Mouse (Mus musculus) olfactory bulb, adult 2 months (tissue): ENCODE data around the gene 4932438H23Rik. TPM values are rescaled to one million over a fixed set of nuclear protein-coding genes. Genes with fewer than 3 reads are reported as not detected.

Experiments used
- H3K27ac ChIP-seq: fragments of 200-500 bp; 2 replicates; pipeline ENCODE4 v1.5.1; 2012; ENCODE audit warnings: low read depth, low read length; ENCODE audit not compliant: insufficient read depth
- H3K4me1 ChIP-seq: fragments of 200-500 bp; 2 replicates; pipeline ENCODE4 v1.6.1; 2012; ENCODE audit warnings: low read length; ENCODE audit not compliant: control insufficient read depth, insufficient read depth
- H3K4me3 ChIP-seq: fragments of 200-500 bp; 2 replicates; pipeline ENCODE4 v1.5.1; 2012; ENCODE audit warnings: mild to moderate bottlenecking, low read depth, low read length, moderate library complexity; ENCODE audit not compliant: insufficient read depth
- CTCF ChIP-seq: fragments of 200-500 bp; IDR thresholded peaks from 2 replicates; pipeline ENCODE4 v1.5.1; 2012; ENCODE audit warnings: low read depth, mild to moderate bottlenecking, low read length, moderate library complexity; ENCODE audit not compliant: insufficient read depth
- POLR2A ChIP-seq: fragments of 200-500 bp; IDR thresholded peaks from 2 replicates; pipeline ENCODE4 v1.6.1; 2012; ENCODE audit warnings: mild to moderate bottlenecking, low read depth, low read length, moderate library complexity; ENCODE audit not compliant: insufficient read depth
- WGBS: fragments of 180-500 bp; shearing (Covaris S2); methylation state at CpG from one replicate; pipeline ENCODE4 v1.1.7; 2018; 5-methylcytosine and 5-hydroxymethylcytosine counted together
- polyA plus RNA-seq: library from polyadenylated mRNA; stranded (reverse); fragments of >200 nt; gene quantifications from 2 replicates; pipeline ENCODE4 v1.2.4, GENCODE M21; 2012; ENCODE audit warnings: low replicate concordance; ENCODE audit not compliant: missing spikeins, insufficient read depth, insufficient read length

The 4932438H23Rik gene
- polyA plus RNA-seq = not detected in 2 replicates

DNA sequence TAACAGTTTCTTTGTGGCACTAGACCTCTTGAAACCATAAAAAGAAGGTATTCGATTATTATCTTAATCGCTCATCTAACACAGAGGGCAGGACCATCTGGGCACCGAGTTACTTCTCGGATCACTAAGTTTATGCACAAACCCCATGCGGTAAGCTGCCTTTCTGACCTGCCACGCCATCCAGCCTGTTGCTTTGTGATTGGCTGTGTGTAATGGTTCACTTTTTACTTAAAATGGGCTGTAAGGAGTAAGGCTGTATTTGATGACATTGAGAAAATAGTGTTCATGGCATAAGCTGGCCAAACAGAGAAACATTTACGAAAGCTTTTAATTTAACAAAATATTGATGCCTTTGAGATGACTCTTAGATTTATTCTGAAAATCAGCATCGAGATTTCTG, at the start of gene 4932438H23Rik:
Gene 4932438H23Rik, minus strand, starts transcription at position 101 of the 400 bp plus-strand sequence.
- H3K4me3 ChIP-seq = no peak within 1 kb of the TSS
- WGBS = 92% methylated on average over 8 of the region's 8 CpGs
- no peaks in the 10 kb centered on the region for H3K4me1 ChIP-seq
- H3K27ac ChIP-seq = no peak within 1 kb of the TSS
- TF ChIP-seq POLR2A (no peak), CTCF (no peak)

DNA sequence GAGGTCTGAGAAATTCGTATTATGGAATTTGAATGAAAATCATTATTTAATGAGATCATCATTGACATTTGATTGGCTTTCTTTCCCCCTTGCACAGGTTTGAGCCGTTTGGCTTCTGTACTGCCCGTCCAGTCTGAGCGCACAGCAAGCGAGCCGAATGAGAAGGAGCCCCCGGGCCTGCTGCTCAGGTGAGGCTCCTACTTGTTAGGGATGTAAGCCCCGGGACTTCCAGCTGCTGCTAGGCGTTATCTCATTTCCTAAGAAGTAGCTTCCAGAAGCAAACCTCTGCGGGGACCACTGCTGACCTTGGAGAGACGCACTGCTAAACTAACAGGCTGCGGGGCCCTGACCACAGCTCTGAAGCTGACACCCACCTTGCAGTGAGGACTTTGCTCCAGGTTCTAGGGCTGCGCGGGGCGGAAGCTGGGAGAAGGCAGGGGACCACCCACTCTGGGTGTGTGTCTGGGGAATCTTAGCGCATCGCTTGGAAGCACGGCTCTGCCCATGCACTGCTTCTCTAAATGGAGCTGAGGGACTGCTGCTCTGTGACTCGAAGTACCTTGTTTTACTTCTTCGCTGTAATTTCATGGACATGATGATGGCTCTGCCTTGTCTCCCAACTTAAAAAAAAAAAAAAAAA, 46.2 kb upstream of the 4932438H23Rik start:
- Histone ChIP-seq H3K4me1 (no peaks in the 10 kb centered on the region), H3K27ac (no peak overlapping the region), H3K4me3 (no peak overlapping the region)
- WGBS = 37% methylated on average over 20 of the region's 20 CpGs
- TF ChIP-seq CTCF = no peak
- TF ChIP-seq POLR2A = no peak

DNA sequence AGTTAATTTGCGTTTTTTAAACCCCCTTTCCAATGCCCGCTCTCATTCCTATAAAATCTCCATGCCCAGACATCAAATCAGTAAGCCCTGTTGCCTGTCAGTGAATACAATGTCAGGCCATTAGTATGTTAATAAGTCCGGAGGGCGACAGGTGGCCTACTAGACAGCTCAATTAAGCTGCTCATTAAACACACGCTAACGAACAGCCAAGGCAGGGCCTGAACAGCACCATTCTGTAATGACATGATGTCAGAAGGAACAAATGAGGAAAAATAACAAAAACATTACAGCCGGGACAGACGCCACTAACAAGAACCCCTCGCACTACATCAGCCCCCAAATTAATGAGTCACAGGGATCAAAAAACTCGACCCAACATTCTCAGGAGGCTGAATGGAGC, 45.5 kb upstream of the 4932438H23Rik start:
- WGBS = 13% methylated on average over 10 of the region's 10 CpGs

DNA sequence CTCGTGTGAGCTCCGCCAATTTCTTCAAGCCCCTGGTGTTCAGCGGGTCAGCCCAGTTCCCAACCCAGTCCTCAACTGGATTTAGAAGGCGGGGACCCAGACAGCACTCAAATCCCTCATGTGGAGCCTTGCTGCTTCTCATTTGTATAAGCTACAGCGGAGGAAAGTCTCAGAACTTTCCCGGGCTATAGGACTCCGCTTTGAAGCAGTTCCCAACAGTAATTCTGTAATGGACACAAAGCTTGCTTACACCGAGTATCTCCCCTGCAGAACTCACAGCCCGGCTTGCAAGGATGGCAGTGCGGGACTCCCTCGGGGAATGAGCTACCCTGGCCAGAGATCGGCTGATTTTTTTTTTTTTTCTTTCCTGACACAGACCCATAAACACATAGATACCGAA, 45.1 kb upstream of the 4932438H23Rik start:
- 12% methylated on average over 13 of the region's 13 CpGs for WGBS
- Histone ChIP-seq H3K4me3 (no peak overlapping the region), H3K27ac (no peak overlapping the region), H3K4me1 (no peaks in the 10 kb centered on the region)
- TF ChIP-seq POLR2A (no peak), CTCF (no peak)

More for the DNA sequence above, 45.5 kb upstream of the 4932438H23Rik start:
- no peak overlapping the region for H3K27ac ChIP-seq
- H3K4me3 ChIP-seq = no peak overlapping the region
- no peak for TF ChIP-seq CTCF
- H3K4me1 ChIP-seq = no peaks in the 10 kb centered on the region

DNA sequence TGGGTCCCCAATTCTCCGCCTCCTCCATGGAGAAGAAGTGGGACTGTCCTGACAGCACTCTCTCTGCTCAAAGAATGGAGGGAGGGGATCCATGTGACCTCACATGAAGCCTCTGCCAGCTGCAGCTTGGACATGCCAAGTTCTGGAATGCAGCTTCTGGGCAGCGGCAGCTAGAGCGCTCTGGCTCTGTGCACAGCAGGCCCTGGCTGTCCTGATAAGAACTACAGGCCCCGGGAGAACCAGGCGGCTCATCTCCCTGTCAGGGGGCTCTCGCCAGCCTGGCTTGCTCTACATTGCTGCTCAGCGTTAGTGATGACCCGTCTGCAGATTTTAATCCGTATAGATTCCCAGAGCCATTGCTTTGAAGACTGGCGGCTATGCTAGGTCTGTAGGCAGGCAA, 44.6 kb upstream of the 4932438H23Rik start:
- no peak for TF ChIP-seq POLR2A
- TF ChIP-seq CTCF = no peak
- 25% methylated on average over 10 of the region's 10 CpGs for WGBS
- H3K4me3 ChIP-seq = no peak overlapping the region
- no peak overlapping the region for H3K27ac ChIP-seq
- no peaks in the 10 kb centered on the region for H3K4me1 ChIP-seq

DNA sequence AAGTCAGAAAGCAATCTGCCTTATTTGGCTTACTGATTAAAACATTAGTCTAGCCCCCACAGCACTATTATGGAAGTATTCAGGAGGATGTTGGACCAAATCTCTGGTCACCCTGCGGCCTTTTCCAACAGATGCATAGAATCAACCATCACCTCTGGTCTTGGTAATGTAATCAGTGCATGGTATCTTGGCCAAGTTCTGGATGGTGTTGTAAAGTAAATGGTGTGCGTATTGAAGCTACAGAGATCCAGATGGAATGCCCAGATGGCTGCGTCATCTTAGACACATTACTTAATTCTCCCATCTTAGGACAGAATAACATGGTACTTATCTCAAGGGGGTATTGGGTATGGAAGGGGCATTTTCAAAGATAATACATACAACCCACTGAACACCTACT, 43.8 kb upstream of the 4932438H23Rik start:
- H3K4me3 ChIP-seq = no peak overlapping the region
- H3K27ac ChIP-seq = no peak overlapping the region
- WGBS = 95% methylated on average over 3 of the region's 3 CpGs
- no peaks in the 10 kb centered on the region for H3K4me1 ChIP-seq
- TF ChIP-seq CTCF (no peak), POLR2A (no peak)

DNA sequence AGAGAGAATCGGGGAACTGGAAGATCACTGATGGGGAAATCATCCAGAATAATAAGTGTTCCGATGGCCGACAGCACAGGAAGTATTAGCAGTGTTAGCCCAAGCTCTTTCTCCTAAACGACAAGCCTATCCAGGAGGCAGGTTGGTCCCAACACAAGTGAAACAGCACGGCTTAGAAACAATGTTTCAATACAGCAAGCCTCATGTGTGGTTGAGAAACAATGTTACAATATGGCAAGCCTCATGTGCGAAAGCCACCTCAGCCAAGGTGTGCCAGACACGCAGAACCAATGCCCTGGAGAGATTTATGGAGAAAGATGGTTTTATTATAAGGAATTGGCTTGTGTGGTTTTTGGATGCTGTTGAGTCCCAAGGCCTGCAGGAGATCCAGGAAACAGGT, 43.2 kb upstream of the 4932438H23Rik start:
- Histone ChIP-seq H3K27ac (no peak overlapping the region), H3K4me3 (no peak overlapping the region), H3K4me1 (no peaks in the 10 kb centered on the region)
- no peak for TF ChIP-seq CTCF
- TF ChIP-seq POLR2A = no peak
- WGBS = 92% methylated on average over 7 of the region's 7 CpGs

DNA sequence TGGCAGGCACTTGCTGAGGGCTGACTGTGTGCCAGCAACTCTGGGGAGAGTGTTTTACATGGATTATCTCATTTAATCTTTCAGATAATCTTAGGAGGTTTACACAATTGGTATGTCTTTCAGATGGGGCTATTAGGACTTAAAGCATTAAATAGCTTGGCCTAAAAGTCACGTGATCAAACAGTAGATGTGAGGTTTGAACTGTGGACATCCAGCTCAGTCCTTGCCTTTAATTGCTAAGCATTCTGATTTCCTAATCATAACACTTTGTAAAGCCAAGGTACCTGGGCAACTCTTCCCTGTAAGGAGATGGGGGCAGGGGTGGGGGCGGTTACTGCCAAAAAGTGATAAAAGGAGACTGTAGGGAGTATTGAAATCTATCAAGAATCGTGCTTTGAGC, 41.7 kb upstream of the 4932438H23Rik start:
- TF ChIP-seq CTCF (no peak), POLR2A (no peak)
- no peak overlapping the region for H3K4me3 ChIP-seq
- WGBS = 90% methylated on average over 3 of the region's 3 CpGs

DNA sequence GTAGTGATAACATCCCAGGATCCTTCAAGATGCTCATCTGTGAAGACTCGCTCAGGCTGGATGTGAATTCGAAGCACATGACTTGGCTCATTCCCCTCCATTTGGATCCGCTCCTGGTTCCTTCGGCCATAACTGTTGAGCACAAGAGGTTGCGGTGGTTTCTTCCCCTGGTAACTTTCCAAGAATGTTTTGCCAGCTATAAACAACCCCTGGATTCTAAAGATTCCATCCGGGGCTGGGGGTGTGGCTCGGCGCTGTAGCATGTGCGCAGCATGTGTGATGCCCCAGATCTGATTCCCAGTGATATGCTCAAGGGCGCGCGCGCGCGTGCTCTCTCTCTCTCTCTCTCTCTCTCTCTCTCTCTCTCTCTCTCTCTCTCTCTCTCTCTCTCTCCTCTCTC, 35.0 kb upstream of the 4932438H23Rik start:
- no peak for TF ChIP-seq CTCF
- no peak for TF ChIP-seq POLR2A
- Histone ChIP-seq H3K4me3 (no peak overlapping the region), H3K27ac (no peak overlapping the region), H3K4me1 (no peaks in the 10 kb centered on the region)
- 88% methylated on average over 15 of the region's 15 CpGs for WGBS

More for the DNA sequence above, 41.7 kb upstream of the 4932438H23Rik start:
- Histone ChIP-seq H3K4me1 (no peaks in the 10 kb centered on the region), H3K27ac (no peak overlapping the region)
